Mouse (Mus musculus) embryo, embryonic 10 days (tissue): ENCODE data around the gene AL732309.1.
"Not testable (repeated sequence)": the region's sequence is repeated elsewhere in the genome, so short reads cannot be mapped to it uniquely, and the experiment has no call there.

Experiments
- DNase-seq: peaks from one replicate; pipeline ENCODE4 v3.0.0-alpha.2; 2015; ENCODE audit warnings: low spot score

The AL732309.1 gene

GRCm38 (mm10) chr2:25267241-25267640, 20.6 kb upstream of the AL732309.1 start:
- DNase-seq: no peak

GRCm38 (mm10) chr2:25266720-25267119, 20.1 kb upstream of the AL732309.1 start:
- no peak for DNase-seq

DNA sequence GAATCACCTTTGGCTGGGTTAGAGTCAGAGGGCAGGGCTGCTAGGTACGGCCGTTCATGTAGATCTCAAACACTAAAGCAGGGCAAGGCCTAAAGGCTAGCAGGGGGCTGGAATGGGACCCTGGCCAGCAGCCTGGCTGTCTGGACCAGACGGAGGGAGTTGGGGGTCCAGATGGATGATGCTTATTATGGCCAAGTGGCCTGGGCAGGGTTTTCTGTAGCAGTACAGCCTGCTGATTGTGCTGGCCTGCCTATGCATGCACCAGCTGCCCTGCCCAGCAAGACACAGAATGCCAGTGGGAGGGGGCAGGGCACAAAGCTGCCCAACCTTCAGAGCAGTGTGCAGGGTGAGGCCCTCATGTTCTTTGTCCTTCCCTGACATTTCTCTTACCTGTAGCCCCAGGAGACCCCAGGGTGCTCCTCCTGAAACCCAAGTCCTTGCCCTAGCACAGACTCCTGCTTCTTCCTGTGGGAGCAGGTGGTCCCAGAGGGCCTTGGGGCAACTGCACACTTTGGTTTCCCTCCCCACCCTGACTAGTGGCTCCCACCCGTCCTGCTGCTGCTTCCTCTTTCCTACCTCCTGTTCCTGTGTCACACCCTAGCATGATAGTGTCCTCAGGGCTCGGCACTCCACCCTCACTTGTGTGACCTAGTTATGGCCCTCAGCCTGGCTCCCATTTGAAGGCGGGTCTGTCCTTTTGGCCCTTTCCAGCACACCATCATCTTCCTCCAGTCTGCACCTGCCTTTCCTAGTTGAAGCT, 19.4 kb upstream of the AL732309.1 start:
- DNase-seq: no peak

DNA sequence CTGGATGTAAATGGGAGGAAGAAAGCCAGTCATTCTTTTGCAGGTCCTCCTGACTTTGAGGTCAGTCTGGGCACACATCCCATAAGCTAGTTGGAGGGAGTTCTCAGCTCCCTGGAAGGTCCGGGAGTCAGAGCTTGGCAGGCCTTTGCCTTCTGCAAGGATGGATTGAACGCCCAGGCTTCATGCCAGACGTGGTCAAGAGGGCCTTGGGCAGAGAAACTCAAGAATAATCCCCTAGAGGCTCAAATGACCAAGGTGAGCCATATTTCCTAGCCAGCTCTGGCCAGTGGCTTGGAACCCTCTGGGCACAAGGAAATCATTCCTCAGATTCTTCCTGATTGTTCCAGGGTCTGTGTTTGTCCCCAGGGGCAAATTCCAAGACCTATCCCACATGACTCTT, 18.2 kb upstream of the AL732309.1 start:
- no peak for DNase-seq

DNA sequence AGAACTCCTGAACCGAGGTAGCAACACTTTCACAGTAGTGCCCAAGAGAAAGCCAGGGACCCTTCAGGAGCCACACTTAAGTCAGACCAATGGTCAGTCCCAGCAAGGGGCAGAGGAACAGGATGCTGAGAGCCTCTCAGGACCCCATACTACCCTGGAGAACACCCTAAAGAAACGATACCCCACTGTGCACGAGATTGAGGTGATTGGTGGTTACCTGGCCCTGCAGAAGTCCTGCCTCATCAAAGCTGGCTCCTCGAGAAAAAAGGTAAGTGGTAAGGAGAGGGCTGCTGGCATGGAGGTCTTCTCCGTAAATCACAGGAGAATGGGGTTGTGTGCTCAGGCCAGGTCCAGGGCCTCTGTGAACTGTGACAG, 17.6 kb upstream of the AL732309.1 start:
- no peak for DNase-seq

DNA sequence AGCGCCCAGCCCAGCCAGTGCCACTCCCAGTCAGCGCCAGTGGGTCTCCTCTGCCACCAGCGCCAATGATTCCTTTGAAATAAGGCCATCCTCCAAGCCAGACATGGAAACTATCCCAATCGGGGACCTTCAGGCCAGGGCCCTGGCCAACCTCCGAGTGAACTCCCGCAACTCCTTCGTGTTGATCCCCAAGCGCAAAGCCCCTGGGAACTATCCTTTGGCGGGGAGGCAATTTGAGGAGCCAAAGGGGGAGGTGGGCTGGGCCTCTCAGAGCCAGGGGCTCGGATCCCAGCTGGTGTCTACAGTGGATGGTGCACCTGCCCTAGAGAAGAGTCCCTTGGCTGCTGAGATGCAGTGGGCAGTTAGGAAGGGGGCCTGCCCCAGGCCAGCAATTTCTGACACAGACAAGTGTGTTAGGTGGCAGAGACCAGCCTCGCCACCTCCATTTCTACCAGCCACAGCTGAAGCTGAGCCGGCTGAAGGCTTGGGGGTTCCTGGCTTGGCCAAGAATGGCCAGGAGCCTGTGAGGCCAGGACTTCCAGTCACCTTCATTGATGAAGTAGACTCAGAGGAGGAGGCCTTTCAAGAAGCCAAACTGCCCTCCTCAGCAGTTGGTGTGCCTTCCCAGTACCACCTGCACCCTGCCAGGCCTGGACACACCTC, 17.1 kb upstream of the AL732309.1 start:
- DNase-seq: no peak

- DNase-seq: peak; percentile 45
Observed at GRCm38 (mm10) chr2:25262795-25263622, 16.3 kb upstream of the AL732309.1 start.

DNA sequence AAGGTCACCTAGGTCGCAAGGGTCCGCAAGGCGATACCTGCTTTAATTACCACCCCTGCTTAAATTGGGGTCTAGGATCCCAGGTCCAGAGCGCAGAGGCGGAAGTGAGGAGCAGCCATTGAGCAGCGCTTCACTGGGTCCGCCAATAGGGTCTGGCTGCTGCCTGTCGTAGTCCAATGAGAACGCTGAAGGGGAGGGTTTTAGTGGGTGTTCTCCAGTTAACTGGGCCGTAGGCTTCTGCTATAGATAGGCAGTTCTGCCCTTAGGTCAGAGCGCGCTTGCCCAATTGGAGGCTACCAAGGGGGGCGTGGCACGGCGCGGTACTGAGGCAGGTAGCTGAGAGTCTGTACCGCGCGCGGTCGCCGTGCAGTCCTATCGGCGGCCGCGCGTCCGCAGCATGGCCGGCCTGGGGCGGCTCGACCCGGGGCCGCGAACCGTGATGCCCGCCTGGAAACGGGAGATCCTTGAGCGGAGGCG, 15.7 kb upstream of the AL732309.1 start, which contains the start of gene Tprn:
TSS of gene Tprn (plus strand) at position 328 of the 477 bp plus-strand sequence.
- peak; percentile 98 for DNase-seq

DNA sequence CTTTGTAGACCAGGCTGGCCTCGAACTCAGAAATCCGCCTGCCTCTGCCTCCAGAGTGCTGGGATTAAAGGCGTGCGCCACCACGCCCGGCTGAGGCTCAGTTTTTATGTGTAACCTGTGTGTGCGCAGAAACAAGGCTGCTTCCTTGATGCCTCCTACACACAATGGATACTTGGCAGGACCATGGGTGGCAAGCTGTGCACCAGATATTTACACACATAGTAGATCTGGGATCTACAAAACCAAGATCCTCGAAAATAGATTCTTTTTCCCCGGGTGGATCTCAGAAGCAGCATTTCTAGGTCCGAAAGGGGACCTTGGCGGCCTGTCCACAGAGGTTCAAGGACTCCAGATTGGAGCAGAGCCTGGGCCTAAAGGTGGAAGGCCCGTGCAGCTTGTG, 15.2 kb upstream of the AL732309.1 start:
- no peak for DNase-seq

DNA sequence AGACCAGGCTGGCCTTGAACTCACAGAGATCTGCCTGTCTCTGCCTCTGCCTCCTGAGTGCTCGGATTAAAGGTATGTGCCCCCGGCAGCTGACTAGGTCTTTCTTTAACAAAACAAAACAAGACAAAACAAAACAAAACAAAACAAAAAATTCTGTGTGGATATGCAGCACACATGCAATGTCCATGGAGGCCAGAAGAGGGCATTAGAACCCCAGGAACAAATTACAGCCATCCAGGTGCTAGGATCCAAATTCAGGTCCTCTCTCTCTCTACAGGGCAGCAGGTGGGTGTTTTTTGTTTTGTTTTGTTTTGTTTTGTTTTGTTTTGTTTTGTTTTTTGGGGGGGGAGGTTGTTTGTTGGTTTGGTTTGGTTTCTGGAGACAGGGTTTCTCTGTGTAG, 12.2 kb upstream of the AL732309.1 start:
- no peak for DNase-seq

DNA sequence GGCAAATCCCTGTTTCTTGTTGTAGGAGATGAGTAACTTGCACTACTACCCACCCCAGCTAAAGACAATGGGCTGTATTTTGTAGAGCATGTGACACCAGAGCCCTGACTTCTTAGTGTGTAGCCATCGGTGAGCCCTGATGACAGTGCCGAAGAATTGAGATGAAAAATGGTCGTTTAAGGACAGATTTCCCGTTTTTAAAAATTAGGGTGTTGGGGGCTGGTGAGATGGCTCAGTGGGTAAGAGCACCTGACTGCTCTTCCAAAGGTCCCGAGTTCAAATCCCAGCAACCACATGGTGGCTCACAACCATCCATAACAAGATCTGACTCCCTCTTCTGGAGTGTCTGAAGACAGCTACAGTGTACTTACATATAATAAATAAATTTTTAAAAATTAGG, 10.6 kb upstream of the AL732309.1 start:
- not testable (repeated sequence) for DNase-seq

- DNase-seq: peak; percentile 48
Observed at GRCm38 (mm10) chr2:25256443-25257109, 9.9 kb upstream of the AL732309.1 start.

- DNase-seq: peak; percentile 87
Observed at GRCm38 (mm10) chr2:25255284-25255779, 8.7 kb upstream of the AL732309.1 start, which contains the start of gene Tmem203. Gene Tmem203, plus strand, starts transcription at chr2:25255439.

GRCm38 (mm10) chr2:25252331-25252730, 5.7 kb upstream of the AL732309.1 start:
- no peak for DNase-seq

GRCm38 (mm10) chr2:25244144-25244543, 2.5 kb downstream of the AL732309.1 start:
- DNase-seq: no peak

GRCm38 (mm10) chr2:25243342-25243741, 3.3 kb downstream of the AL732309.1 start:
- no peak for DNase-seq

GRCm38 (mm10) chr2:25242101-25242506, 4.6 kb downstream of the AL732309.1 start, which contains the start of the genes Rnf208 and Cysrt1:
Gene Rnf208, plus strand, starts transcription at chr2:25242255.
Gene Cysrt1, minus strand, starts transcription at chr2:25242452.
- DNase-seq: peak; percentile 38

DNA sequence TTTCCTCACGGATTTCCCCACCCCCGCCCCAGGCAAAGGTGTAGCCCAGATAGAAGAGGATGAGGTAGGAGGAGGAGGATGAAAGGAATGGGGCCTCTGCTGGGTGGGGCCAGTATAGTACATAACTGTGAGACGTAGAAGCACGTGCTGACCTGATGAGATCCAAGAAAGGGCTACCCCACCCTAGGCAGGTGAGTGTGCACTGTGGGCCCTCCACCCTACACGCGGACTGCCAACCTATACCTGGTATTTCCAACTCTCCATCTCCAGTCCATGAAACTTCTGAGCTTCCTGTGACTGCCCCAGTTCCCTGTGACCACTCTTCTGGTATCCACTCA, 5.3 kb downstream of the AL732309.1 start:
- no peak for DNase-seq

DNA sequence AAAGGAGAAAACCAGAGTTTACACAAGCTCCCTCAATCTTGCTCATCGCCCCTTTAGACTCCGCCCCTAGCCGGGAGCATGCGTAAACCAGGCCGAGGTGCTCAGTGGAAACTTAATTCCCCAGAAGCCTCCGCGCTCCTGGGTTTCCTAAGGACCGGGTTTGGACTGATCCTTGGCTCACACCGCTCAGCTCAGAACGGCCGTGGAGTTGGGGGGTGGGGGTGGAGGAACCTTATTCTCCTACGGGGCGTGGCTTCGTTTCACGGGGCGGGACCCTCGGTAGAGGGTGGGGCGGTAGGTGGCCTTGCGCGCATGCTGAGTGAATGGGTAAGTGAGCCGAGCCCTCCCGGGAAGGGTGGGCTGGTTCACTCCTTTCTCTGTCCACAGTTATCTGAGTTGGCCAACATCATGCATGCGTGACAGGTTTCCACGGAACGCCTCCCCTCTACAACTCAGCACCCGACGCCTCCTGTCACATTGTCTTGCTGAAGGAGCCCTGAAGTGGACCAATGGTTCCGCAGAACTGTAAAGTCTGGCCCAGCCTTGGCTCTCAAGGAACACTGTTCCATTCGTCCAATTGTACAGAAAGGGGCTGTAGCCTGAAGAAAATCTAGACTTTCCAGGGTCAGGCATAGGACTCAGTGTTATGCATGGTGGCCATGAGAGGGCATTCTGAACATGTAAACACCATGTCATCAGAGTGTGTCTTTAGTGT, 5.8 kb downstream of the AL732309.1 start:
- peak; percentile 86 for DNase-seq

DNA sequence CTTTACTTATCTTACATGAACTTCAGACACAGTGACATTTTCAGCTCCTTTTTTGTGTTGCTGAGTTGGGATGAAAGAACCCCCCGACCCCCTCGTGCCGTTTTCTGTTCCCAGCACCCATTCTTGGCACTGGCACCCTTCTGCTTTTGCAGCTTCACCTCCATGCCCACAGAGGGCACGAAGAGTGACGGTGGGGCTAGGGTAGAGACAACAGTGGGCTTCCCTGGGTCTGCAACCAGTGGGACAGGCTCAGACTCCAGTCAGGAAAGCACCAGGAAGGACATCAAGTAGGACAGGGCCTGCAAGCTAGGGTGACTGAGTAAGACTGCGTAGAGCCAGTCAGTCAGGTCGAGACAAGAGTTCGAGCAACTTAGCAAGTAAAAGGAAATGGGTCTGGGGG, 6.4 kb downstream of the AL732309.1 start:
- no peak for DNase-seq

- no peak for DNase-seq
Observed at GRCm38 (mm10) chr2:25239766-25240165, 6.9 kb downstream of the AL732309.1 start.
